Mouse (Mus musculus) liver, embryonic 14.5 days (tissue): Measurements from ENCODE around the gene Pde8b. TPM values are rescaled to one million over a fixed set of nuclear protein-coding genes. Genes with fewer than 3 reads are reported as not detected.

Experiments used
- ATAC-seq: fragments of 200-750 bp; cut with Nextera tagmentation; 2 replicates; pipeline ENCODE4 v1.8.0; 2017; ENCODE audit warnings: moderate number of reproducible peaks, mild to moderate bottlenecking, moderate library complexity; ENCODE audit not compliant: insufficient read depth
- DNase-seq, 3 experiments: peaks; one replicate each; pipeline ENCODE4 v3.0.0-alpha.2; 2012 to 2013; ENCODE audit warnings: low read depth in 3 of 3, low spot score in 3 of 3
- H3K27ac ChIP-seq: fragments of 300-500 bp; sonication (generic); 2 replicates; pipeline ENCODE4 v1.5.1; 2014; ENCODE audit warnings: moderate library complexity, mild to moderate bottlenecking, control low read depth, inconsistent platforms
- H3K27me3 ChIP-seq: fragments of 300-500 bp; sonication (generic); 2 replicates; pipeline ENCODE4 v1.6.1; 2014; ENCODE audit warnings: mild to moderate bottlenecking, low read length, moderate library complexity; ENCODE audit not compliant: control insufficient read depth, insufficient read depth
- H3K36me3 ChIP-seq: fragments of 300-500 bp; sonication (generic); replicated peaks from 2 replicates; pipeline ENCODE4 v1.6.1; 2014; ENCODE audit warnings: low read depth; ENCODE audit not compliant: control insufficient read depth, insufficient read depth
- H3K4me1 ChIP-seq, 2 experiments: fragments of 200-500 bp in 1 of 2; fragments of 300-500 bp in 1 of 2; sonication (generic) in 1 of 2; replicated peaks; 2 replicates each; pipeline ENCODE4 v1.6.1; 2012 to 2014; ENCODE audit warnings: antibody characterized with exemption in 1 of 2, inconsistent platforms in 1 of 2, low read length in 1 of 2; ENCODE audit not compliant: control insufficient read depth in 2 of 2, insufficient read depth in 2 of 2
- H3K4me2 ChIP-seq: fragments of 300-500 bp; sonication (generic); 2 replicates; pipeline ENCODE4 v1.6.1; 2014; ENCODE audit warnings: low read depth, mild to moderate bottlenecking, control low read depth, moderate library complexity
- H3K4me3 ChIP-seq, 2 experiments: fragments of 200-500 bp in 1 of 2; fragments of 300-500 bp in 1 of 2; sonication (generic) in 1 of 2; 2 replicates each; pipeline ENCODE4 v1.5.1; 2012 to 2014; ENCODE audit warnings: low read depth in 2 of 2, low read length in 2 of 2, mild to moderate bottlenecking in 2 of 2, control low read depth in 1 of 2, inconsistent platforms in 1 of 2, moderate library complexity in 1 of 2; ENCODE audit not compliant: insufficient read depth in 1 of 2
- H3K9ac ChIP-seq: fragments of 300-500 bp; sonication (generic); replicated peaks from 2 replicates; pipeline ENCODE4 v1.6.1; 2014; ENCODE audit warnings: mild to moderate bottlenecking, control low read depth, moderate library complexity
- H3K9me3 ChIP-seq: fragments of 300-500 bp; sonication (generic); 2 replicates; pipeline ENCODE4 v1.6.1; 2016; ENCODE audit warnings: low read length, mixed read lengths; ENCODE audit not compliant: control insufficient read depth
- CTCF ChIP-seq: IDR thresholded peaks from 2 replicates; pipeline ENCODE4 v1.5.1; 2016; ENCODE audit warnings: antibody characterized with exemption, low read depth, control low read depth
- EP300 ChIP-seq: IDR thresholded peaks from 2 replicates; pipeline ENCODE4 v1.6.1; 2016; ENCODE audit warnings: antibody characterized with exemption, low read depth
- WGBS: fragments of 180-500 bp; shearing (Covaris S2); extraction: QIAGEN DNeasy Blood & Tissue Kit; methylation state at CpG from one replicate; pipeline ENCODE4 v1.1.7; 2014; ENCODE audit not compliant: insufficient replicate concordance; 5-methylcytosine and 5-hydroxymethylcytosine counted together
- polyA plus RNA-seq, 2 experiments: library from polyadenylated mRNA; depleted of rRNA in 1 of 2; stranded (reverse) in 1 of 2; unstranded in 1 of 2; fragments of >200 nt; fragmentation: Nextera tagmentation in 1 of 2; extraction: Ambion mirVana in 1 of 2; gene quantifications; 2 replicates each; pipeline versions ENCODE4 v1.2.1 to v1.2.3; 2012 to 2014

Pde8b gene
- polyA plus RNA-seq, 2 experiments: 0.37 to 0.40 TPM

DNA sequence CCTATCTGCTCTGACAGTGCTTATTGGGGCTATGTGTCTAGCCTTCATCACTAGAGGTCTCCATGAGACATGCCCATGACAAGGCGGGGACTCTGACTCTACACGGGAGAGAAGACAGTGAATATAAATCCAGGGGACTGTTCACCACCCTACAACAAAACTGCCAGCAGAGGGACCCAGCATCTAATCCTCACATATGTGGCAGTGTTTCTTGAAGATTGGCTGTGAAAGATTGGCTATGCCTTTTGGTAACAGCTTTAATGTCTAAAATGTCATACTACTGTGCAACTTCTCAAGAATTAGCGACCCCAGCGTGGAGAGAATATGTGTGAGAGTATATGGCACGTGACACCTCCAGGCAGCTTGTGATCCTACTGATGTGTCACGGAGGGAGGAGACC, 182.3 kb downstream of the Pde8b start:
- no peaks in the 10 kb centered on the region for H3K36me3 ChIP-seq
- no peaks in the 10 kb centered on the region for H3K27me3 ChIP-seq
- no peak overlapping the region for H3K9ac ChIP-seq
- H3K4me3 ChIP-seq: no peak overlapping the region
- no peak overlapping the region for H3K4me2 ChIP-seq
- TF ChIP-seq CTCF (peak; percentile 23; the same call in 1 of the 2 replicates), EP300 (no peak)
- no peak overlapping the region for H3K27ac ChIP-seq
- no peak for ATAC-seq
- no peaks in the 10 kb centered on the region for H3K9me3 ChIP-seq
- no peak for DNase-seq
- H3K4me1 ChIP-seq: no peaks in the 10 kb centered on the region
- 50% methylated on average over 6 of the region's 6 CpGs for WGBS

DNA sequence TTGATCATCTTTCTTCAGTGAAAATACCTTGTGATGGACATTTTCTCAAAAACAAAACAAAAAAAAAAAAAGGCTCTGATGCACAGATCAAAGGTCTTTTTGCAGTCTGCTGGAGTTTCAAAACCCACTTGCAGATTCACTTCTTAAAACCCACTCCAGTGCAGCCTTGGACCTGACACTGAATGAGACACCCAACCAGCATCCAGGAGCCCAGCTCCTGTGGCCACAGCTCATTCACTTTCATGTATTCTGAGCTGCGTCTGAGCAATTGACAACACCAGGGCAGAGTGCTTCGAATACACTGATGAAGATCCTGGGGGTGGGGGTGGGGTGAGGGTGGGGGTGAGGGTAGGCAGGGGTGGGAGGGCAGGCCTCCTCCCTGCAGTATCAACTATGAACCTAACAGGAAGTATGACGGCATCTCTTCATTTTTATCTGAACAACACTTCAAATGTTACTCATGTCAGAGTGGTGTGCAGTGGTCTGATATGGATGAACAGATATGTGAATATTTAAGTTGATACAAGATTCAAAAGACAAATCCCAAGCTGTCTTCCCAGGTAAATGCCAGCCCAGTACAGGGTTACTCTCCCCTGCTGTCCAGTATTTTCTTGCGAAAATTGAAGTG, 186.6 kb downstream of the Pde8b start:
- Histone ChIP-seq H3K36me3 (no peaks in the 10 kb centered on the region), H3K27me3 (no peaks in the 10 kb centered on the region), H3K4me2 (no peak overlapping the region), H3K4me3 (no peak overlapping the region), H3K4me1 (no peaks in the 10 kb centered on the region), H3K9me3 (no peaks in the 10 kb centered on the region), H3K9ac (no peak overlapping the region), H3K27ac (no peak overlapping the region)
- ATAC-seq (no peak), DNase-seq (no peak)
- 20% methylated on average over 4 of the region's 4 CpGs for WGBS
- no peak for TF ChIP-seq CTCF
- TF ChIP-seq EP300: no peak

DNA sequence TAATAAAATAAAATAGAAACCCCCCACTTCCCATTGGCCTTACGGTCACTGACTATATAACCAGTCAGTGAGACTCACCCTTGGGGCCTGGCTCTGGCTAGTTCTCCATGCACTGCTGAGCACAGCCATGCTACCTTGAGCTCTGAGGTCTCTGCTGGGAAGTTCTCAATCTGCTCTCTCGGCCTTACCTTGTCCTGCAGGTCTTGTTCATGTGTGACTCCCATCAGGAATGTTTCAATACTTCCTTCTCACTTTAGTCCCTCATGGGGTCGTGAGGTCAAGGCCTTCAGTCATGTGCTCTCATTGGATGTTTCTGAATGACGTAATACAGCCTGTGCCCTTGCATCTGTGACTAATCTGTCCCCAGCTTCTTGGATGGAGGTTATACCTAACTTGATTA, 191.3 kb downstream of the Pde8b start:
- Histone ChIP-seq H3K27ac (no peak overlapping the region), H3K9me3 (no peaks in the 10 kb centered on the region), H3K27me3 (no peaks in the 10 kb centered on the region), H3K9ac (no peak overlapping the region), H3K36me3 (no peaks in the 10 kb centered on the region), H3K4me3 (no peak overlapping the region), H3K4me2 (no peak overlapping the region), H3K4me1 (no peaks in the 10 kb centered on the region)
- DNase-seq (no peak), ATAC-seq (no peak)
- TF ChIP-seq EP300 (no peak), CTCF (no peak)
- WGBS: 57% methylated on average over 4 of the region's 4 CpGs

DNA sequence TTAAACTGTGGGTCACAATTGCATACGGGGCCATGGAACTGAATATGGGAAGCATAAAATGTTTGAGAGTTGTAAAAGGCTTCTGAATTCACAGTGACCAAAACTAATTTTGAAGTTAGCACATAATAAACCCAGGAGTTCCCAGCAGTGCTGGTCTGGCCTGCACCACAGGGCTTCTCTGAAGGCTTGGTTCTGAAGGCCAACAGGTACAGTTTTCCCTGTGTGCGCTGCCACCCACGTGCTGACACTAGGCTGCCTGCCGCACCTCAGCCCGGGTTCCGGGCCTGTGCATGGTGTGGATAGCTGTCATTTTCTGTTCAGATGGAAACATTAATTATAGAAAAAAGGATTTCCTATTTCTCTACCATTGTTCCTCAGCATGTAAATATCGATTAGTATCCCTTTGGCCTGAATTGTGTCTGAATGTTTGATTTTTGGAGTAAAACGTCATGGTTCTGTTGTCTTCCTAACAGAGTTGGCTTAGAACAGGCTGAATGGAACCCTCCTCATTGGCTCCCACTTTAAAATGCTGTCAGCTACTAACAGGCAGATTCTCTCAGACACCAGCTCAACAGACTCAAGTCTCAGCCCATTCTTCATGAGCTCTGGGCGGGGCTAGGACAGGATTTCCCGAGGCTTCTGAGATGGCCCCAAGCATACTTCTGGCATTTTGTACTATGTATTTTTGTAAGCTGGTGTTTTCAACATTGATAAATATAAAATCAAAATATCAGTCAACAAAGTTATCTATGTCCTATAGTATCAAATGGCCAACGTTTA, 193.4 kb downstream of the Pde8b start:
- DNase-seq: no peak

DNA sequence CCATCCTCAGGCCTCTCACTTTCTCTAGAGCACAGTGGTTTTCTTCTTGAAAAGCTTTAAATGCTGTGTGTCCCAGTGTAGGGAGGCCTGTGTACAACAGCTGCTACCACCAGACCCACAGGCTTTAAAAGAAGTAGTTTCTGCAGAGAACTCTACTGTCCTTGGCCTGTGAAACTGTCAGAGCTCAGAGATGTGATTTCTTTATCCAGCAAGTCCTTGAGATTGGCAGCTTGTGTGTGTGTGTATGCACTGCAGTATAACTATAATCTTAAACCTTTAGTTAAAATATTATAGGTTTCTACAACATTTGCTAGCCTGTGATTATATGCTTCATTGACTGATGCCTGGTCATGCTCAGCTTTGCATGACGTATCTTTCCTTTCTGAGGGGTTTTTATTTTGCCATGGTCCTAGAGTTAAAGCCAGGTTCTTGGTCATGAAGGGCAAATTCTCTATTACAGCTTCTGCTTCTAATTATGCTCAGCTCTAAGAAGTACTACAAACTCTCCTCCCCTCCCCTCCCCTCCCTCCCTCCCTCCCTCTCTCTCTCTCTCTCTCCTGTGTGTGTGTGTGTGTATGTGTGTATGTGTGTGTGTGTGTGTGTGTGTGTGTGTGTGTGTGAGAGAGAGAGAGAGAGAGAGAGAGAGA, 194.3 kb downstream of the Pde8b start:
- 69% methylated on average over 1 of the region's 1 CpGs for WGBS
- H3K4me1 ChIP-seq: no peaks in the 10 kb centered on the region
- H3K36me3 ChIP-seq: no peaks in the 10 kb centered on the region
- TF ChIP-seq EP300 (no peak), CTCF (no peak)
- no peak overlapping the region for H3K9ac ChIP-seq
- no peak overlapping the region for H3K4me2 ChIP-seq
- H3K27ac ChIP-seq: no peak overlapping the region
- no peak for DNase-seq
- H3K9me3 ChIP-seq: no peaks in the 10 kb centered on the region
- ATAC-seq: no peak
- H3K27me3 ChIP-seq: no peaks in the 10 kb centered on the region
- H3K4me3 ChIP-seq: no peak overlapping the region

More for the DNA sequence above, 193.4 kb downstream of the Pde8b start:
- Histone ChIP-seq H3K36me3 (no peaks in the 10 kb centered on the region), H3K4me2 (no peak overlapping the region), H3K4me1 (no peaks in the 10 kb centered on the region), H3K27me3 (no peaks in the 10 kb centered on the region), H3K9ac (no peak overlapping the region), H3K9me3 (no peaks in the 10 kb centered on the region), H3K4me3 (no peak overlapping the region), H3K27ac (no peak overlapping the region)
- ATAC-seq: no peak
- WGBS: 66% methylated on average over 11 of the region's 11 CpGs
- no peak for TF ChIP-seq CTCF
- TF ChIP-seq EP300: no peak
